Mouse (Mus musculus) forebrain, postnatal 0 days (tissue): ENCODE measurements at regions not wholly inside any gene's neighbourhood (a gene's known extent, or its start where the extent isn't known, plus 50 kb on each side); places are given as distances from the start of the nearest gene placed in this dataset.

Experiments used
- ATAC-seq: fragments of 200-750 bp; cut with Nextera tagmentation; 2 replicates; pipeline ENCODE4 v1.8.0; 2017; ENCODE audit warnings: mild to moderate bottlenecking, moderate library complexity
- DNase-seq: peaks from one replicate; pipeline ENCODE4 v3.0.0-alpha.2; 2015
- H3K27ac ChIP-seq: fragments of 300-500 bp; sonication (generic); 2 replicates; pipeline ENCODE4 v1.5.1; 2014; ENCODE audit warnings: low read depth, mild to moderate bottlenecking, antibody characterized with exemption, low read length, moderate library complexity, mixed read lengths
- H3K27me3 ChIP-seq: fragments of 300-500 bp; sonication (generic); 2 replicates; pipeline ENCODE4 v1.6.1; 2014; ENCODE audit warnings: mild to moderate bottlenecking, low read length, mixed read lengths; ENCODE audit not compliant: insufficient read depth
- H3K36me3 ChIP-seq: fragments of 300-500 bp; sonication (generic); 2 replicates; pipeline ENCODE4 v1.6.1; 2014; ENCODE audit warnings: mild to moderate bottlenecking, moderate library complexity; ENCODE audit not compliant: insufficient read depth
- H3K4me1 ChIP-seq: fragments of 300-500 bp; sonication (generic); 2 replicates; pipeline ENCODE4 v1.6.1; 2014; ENCODE audit warnings: antibody characterized with exemption; ENCODE audit not compliant: insufficient read depth
- H3K4me2 ChIP-seq: fragments of 300-500 bp; sonication (generic); 2 replicates; pipeline ENCODE4 v1.6.1; 2014; ENCODE audit warnings: low read depth, mild to moderate bottlenecking, moderate library complexity
- H3K4me3 ChIP-seq: fragments of 300-500 bp; sonication (generic); 2 replicates; pipeline ENCODE4 v1.5.1; 2014; ENCODE audit warnings: low read depth, low read length, mixed read lengths
- H3K9ac ChIP-seq: fragments of 300-500 bp; sonication (generic); 2 replicates; pipeline ENCODE4 v1.6.1; 2014; ENCODE audit warnings: mild to moderate bottlenecking
- H3K9me3 ChIP-seq: fragments of 300-500 bp; sonication (generic); 2 replicates; pipeline ENCODE4 v1.6.1; 2016; ENCODE audit warnings: low read length
- CTCF ChIP-seq: sonication (generic); IDR thresholded peaks from 2 replicates; pipeline ENCODE4 v1.5.1; 2016; ENCODE audit warnings: antibody characterized with exemption, control low read depth, low read depth
- WGBS: fragments of 180-500 bp; shearing (Covaris S2); extraction: QIAGEN DNeasy Blood & Tissue Kit; methylation state at CpG from one replicate; pipeline ENCODE4 v1.1.7; 2014; 5-methylcytosine and 5-hydroxymethylcytosine counted together

DNA sequence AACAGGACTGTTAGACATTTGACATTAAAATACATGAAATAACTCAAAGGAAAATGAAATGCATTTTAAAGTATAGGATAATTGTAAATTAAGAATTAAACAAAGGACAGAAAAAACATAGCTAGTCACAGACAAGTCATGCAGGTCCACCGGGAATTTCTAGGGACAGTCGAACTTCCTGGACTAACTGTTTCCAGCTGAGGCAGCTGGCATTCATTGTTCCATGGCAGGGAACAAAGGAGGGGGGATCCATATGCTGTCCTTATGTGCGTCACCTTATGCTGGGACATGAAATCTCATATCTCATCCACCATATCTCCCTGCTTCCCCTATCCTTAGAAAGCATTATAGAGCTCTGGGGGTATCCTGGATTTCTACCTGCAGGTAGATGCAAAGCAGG, 59.7 kb downstream of the Dkk1 start:
- DNase-seq (no peak), ATAC-seq (no peak)
- H3K27ac ChIP-seq = no peak overlapping the region
- H3K4me2 ChIP-seq = no peak overlapping the region
- no peaks in the 10 kb centered on the region for H3K36me3 ChIP-seq
- no peaks in the 10 kb centered on the region for H3K9me3 ChIP-seq
- no peak overlapping the region for H3K4me3 ChIP-seq
- no peaks in the 10 kb centered on the region for H3K27me3 ChIP-seq
- no peak overlapping the region for H3K9ac ChIP-seq
- H3K4me1 ChIP-seq = no peaks in the 10 kb centered on the region
- TF ChIP-seq CTCF = no peak
- WGBS = 59% methylated on average over 3 of the region's 3 CpGs

GRCm38 (mm10) chr19:30490916-30491315, 58.5 kb downstream of the Dkk1 start:
- Histone ChIP-seq H3K4me3 (no peak overlapping the region), H3K27me3 (no peaks in the 10 kb centered on the region), H3K36me3 (no peaks in the 10 kb centered on the region), H3K4me1 (no peaks in the 10 kb centered on the region), H3K27ac (no peak overlapping the region), H3K9ac (no peak overlapping the region), H3K4me2 (no peak overlapping the region), H3K9me3 (no peaks in the 10 kb centered on the region)
- DNase-seq (no peak), ATAC-seq (no peak)
- WGBS = 65% methylated on average over 9 of the region's 9 CpGs
- no peak for TF ChIP-seq CTCF
